Mouse (Mus musculus) forebrain, embryonic 16.5 days (tissue): ENCODE data around the gene Lrrc38. TPM values are rescaled to one million over a fixed set of nuclear protein-coding genes. Genes with fewer than 3 reads are reported as not detected.

Experiments
- ATAC-seq: fragments of 200-750 bp; cut with Nextera tagmentation; 2 replicates; pipeline ENCODE4 v1.8.0; 2017; ENCODE audit warnings: mild to moderate bottlenecking, moderate library complexity
- H3K27ac ChIP-seq: fragments of 300-500 bp; sonication (generic); 2 replicates; pipeline ENCODE4 v1.5.1; 2014; ENCODE audit warnings: low read length, control low read depth
- H3K27me3 ChIP-seq: fragments of 300-500 bp; sonication (generic); replicated peaks from 2 replicates; pipeline ENCODE4 v1.6.1; 2014; ENCODE audit warnings: low read length; ENCODE audit not compliant: control insufficient read depth, insufficient read depth
- H3K36me3 ChIP-seq: fragments of 300-500 bp; sonication (generic); 2 replicates; pipeline ENCODE4 v1.6.1; 2014; ENCODE audit not compliant: control insufficient read depth, insufficient read depth
- H3K4me1 ChIP-seq: fragments of 300-500 bp; sonication (generic); replicated peaks from 2 replicates; pipeline ENCODE4 v1.6.1; 2014; ENCODE audit warnings: low read length; ENCODE audit not compliant: control insufficient read depth, insufficient read depth
- H3K4me2 ChIP-seq: fragments of 300-500 bp; sonication (generic); 2 replicates; pipeline ENCODE4 v1.6.1; 2014; ENCODE audit warnings: mild to moderate bottlenecking, low read length, control low read depth
- H3K4me3 ChIP-seq: fragments of 300-500 bp; sonication (generic); replicated peaks from 2 replicates; pipeline ENCODE4 v1.5.1; 2014; ENCODE audit warnings: mild to moderate bottlenecking, low read length, control low read depth
- H3K9ac ChIP-seq: fragments of 300-500 bp; sonication (generic); replicated peaks from 2 replicates; pipeline ENCODE4 v1.6.1; 2014; ENCODE audit warnings: low read depth, low read length, control low read depth
- H3K9me3 ChIP-seq: fragments of 300-500 bp; sonication (generic); 2 replicates; pipeline ENCODE4 v1.6.1; 2016; ENCODE audit warnings: low read length; ENCODE audit not compliant: control insufficient read depth
- WGBS: fragments of 180-500 bp; shearing (Covaris S2); extraction: QIAGEN DNeasy Blood & Tissue Kit; methylation state at CpG from one replicate; pipeline ENCODE4 v1.1.7; 2014; 5-methylcytosine and 5-hydroxymethylcytosine counted together
- polyA plus RNA-seq: library from polyadenylated mRNA; unstranded; fragments of >200 nt; fragmentation: Nextera tagmentation; extraction: Ambion mirVana; gene quantifications from 2 replicates; pipeline ENCODE4 v1.2.1, GENCODE M21; 2015

Lrrc38 gene
- polyA plus RNA-seq, 1 experiment from 2014 or later = 0.09 TPM

GRCm38 (mm10) chr4:143414121-143414520, 64.6 kb downstream of the Lrrc38 start:
- H3K36me3 ChIP-seq = peaks cover 40% of the 10 kb centered on the region
- peaks cover 9% of the 10 kb centered on the region; the same call in 1 of the 2 replicates for H3K9me3 ChIP-seq
- no peak overlapping the region for H3K9ac ChIP-seq
- peaks cover 4% of the 10 kb centered on the region; the same call in 1 of the 2 replicates for H3K4me1 ChIP-seq
- peaks cover 5% of the 10 kb centered on the region; the same call in 1 of the 2 replicates for H3K27me3 ChIP-seq
- no peak overlapping the region for H3K4me2 ChIP-seq
- no peak overlapping the region for H3K27ac ChIP-seq
- ATAC-seq = no peak
- 98% methylated on average over 3 of the region's 3 CpGs for WGBS
- H3K4me3 ChIP-seq = no peak overlapping the region

Other genes with a start within 250 kb of the Lrrc38 start
- 18.1 and 19.4 TPM in 2 replicates for gene Prdm2, start 136.8 kb upstream of the Lrrc38 start, polyA plus RNA-seq
- gene Pdpn, start 50.2 kb upstream of the Lrrc38 start, polyA plus RNA-seq = 41.3 and 53.3 TPM in 2 replicates
- not detected in 2 replicates for gene Pramel1, start 44.7 kb downstream of the Lrrc38 start, polyA plus RNA-seq
- 30.2 and 32.0 TPM in 2 replicates for gene Pramef8, start 62.7 kb downstream of the Lrrc38 start, polyA plus RNA-seq
- gene Oog4, start 100.6 kb downstream of the Lrrc38 start, polyA plus RNA-seq = not detected in 2 replicates
- not detected in 2 replicates for gene Gm13043, start 161.6 kb downstream of the Lrrc38 start, polyA plus RNA-seq
- not detected in 2 replicates for gene Gm13040, start 186.2 kb downstream of the Lrrc38 start, polyA plus RNA-seq
- gene BC080695, start 201.9 kb downstream of the Lrrc38 start, polyA plus RNA-seq = not detected in 2 replicates
- not detected in 2 replicates for gene Gm13057, start 202.0 kb downstream of the Lrrc38 start, polyA plus RNA-seq